Mouse (Mus musculus): ENCODE results near the gene Tecpr2. TPM values are rescaled to one million over a fixed set of nuclear protein-coding genes. Genes with fewer than 3 reads are reported as not detected.

Gene Tecpr2
- total RNA-seq (2012; rRNA removed) (6.7 and 7.5 TPM in 2 replicates), total RNA-seq (2014; rRNA removed) (2.6 and 3.1 TPM in 2 replicates), polyA plus RNA-seq (2012; ENCODE audit: insufficient read length, low read depth) (2.8 and 2.9 TPM in 2 replicates)

- in situ Hi-C loops (cut with MboI; ENCODE audit: low pct_ligation_motif_present, low pct_unique_long_range_greater_than_20kb, low sequenced_read_pairs) = no loop called here
- TF ChIP-seq MXI1 (IDR thresholded peaks at IDR 0.05; ENCODE audit: low read depth, low read length) (peak; percentile 99), E2F4 (IDR thresholded peaks at IDR 0.05; ENCODE audit: insufficient replicate concordance, low read depth, low read length) (peak; percentile 92; the same call in 1 of the 2 replicates), RCOR1 (conservative IDR thresholded peaks at IDR 0.05; ENCODE audit: low read depth, low read length) (no peak), USF1 (IDR thresholded peaks at IDR 0.05; ENCODE audit: low read depth, low read length) (no peak), MEF2A (IDR thresholded peaks at IDR 0.05; ENCODE audit: borderline replicate concordance, low read depth, low read length) (peak; percentile 70; the same call in 1 of the 2 replicates), PAX5 (IDR thresholded peaks at IDR 0.05; ENCODE audit: low read length) (no peak), ZKSCAN1 (IDR thresholded peaks at IDR 0.05; ENCODE audit: borderline replicate concordance, low read depth, low read length) (no peak), JUND (conservative IDR thresholded peaks at IDR 0.05; ENCODE audit: low read depth, low read length) (peak; percentile 84), GABPA (IDR thresholded peaks at IDR 0.05; ENCODE audit: insufficient replicate concordance, low read depth, low read length) (peak; percentile 43; the same call in 1 of the 2 replicates), ETS1 (conservative IDR thresholded peaks at IDR 0.05; ENCODE audit: low read depth, low read length) (peak; percentile 51), RAD21 (IDR thresholded peaks at IDR 0.05; ENCODE audit: low read depth, low read length) (no peak), KAT2A (IDR thresholded peaks at IDR 0.05; ENCODE audit: insufficient replicate concordance, low read length) (peak; percentile 87), ZNF384 (IDR thresholded peaks at IDR 0.05; ENCODE audit: low read depth, low read length) (no peak), NELFE (IDR thresholded peaks at IDR 0.05; ENCODE audit: low read depth, low read length) (peak; percentile 85), POLR2A (IDR thresholded peaks at IDR 0.05; ENCODE audit: low read depth, low read length) (peak; percentile 85), ELF1 (IDR thresholded peaks at IDR 0.05; ENCODE audit: low read depth, low read length) (peak; percentile 91), ZC3H11A (IDR thresholded peaks at IDR 0.05; ENCODE audit: low read depth, low read length) (no peak), MAX (IDR thresholded peaks at IDR 0.05; ENCODE audit: low read length) (peak; percentile 78; the same call in 1 of the 2 replicates), CTCF (conservative IDR thresholded peaks at IDR 0.05 in 1 of 2, IDR thresholded peaks at IDR 0.05 in 1 of 2; ENCODE audit: low read depth in 2 of 2, low read length in 2 of 2) (no peak), MYC (IDR thresholded peaks at IDR 0.05; ENCODE audit: low read depth, low read length) (peak; percentile 82), CHD1 (IDR thresholded peaks at IDR 0.05; ENCODE audit: low read depth, low read length) (no peak), BHLHE40 (IDR thresholded peaks at IDR 0.05; ENCODE audit: low read depth, low read length) (no peak; the same call in 1 of the 2 replicates), UBTF (IDR thresholded peaks at IDR 0.05; ENCODE audit: low read depth, low read length) (peak; percentile 76; the same call in 1 of the 2 replicates), MAFK (IDR thresholded peaks at IDR 0.05; ENCODE audit: insufficient replicate concordance, low read length) (no peak), HCFC1 (IDR thresholded peaks at IDR 0.05; ENCODE audit: low read depth, low read length) (peak; percentile 91), SIN3A (IDR thresholded peaks at IDR 0.05; ENCODE audit: low read length) (peak; percentile 99), ZMIZ1 (IDR thresholded peaks at IDR 0.05; ENCODE audit: low read depth, low read length) (0 out of 2 replicates have a peak, but pooled peaks have one; percentile 48), USF2 (conservative IDR thresholded peaks at IDR 0.05; ENCODE audit: low read depth, low read length) (no peak), TCF12 (IDR thresholded peaks at IDR 0.05; ENCODE audit: low read depth, low read length) (peak; percentile 82), CHD2 (IDR thresholded peaks at IDR 0.05; ENCODE audit: low read length) (no peak), SMC3 (IDR thresholded peaks at IDR 0.05; ENCODE audit: low read depth, low read length) (no peak), TBP (conservative IDR thresholded peaks at IDR 0.05; ENCODE audit: low read depth, low read length) (peak; percentile 65; the same call in 1 of the 2 replicates), JUN (IDR thresholded peaks at IDR 0.05; ENCODE audit: insufficient read depth, low read depth, low read length) (peak; percentile 85), MAZ (IDR thresholded peaks at IDR 0.05; ENCODE audit: low read depth, low read length) (peak; percentile 31; the same call in 1 of the 2 replicates), IRF4 (IDR thresholded peaks at IDR 0.05; ENCODE audit: low read depth, low read length) (peak; percentile 42; the same call in 1 of the 2 replicates), POLR2AphosphoS2 (IDR thresholded peaks at IDR 0.05; ENCODE audit: low read depth, low read length) (peak; percentile 61; the same call in 1 of the 2 replicates), EP300 (IDR thresholded peaks at IDR 0.05; ENCODE audit: low read length) (no peak)
Observed at GRCm38 (mm10) chr12:110889036-110890020, at the start of gene Tecpr2, which contains the start of gene Cinp. Tecpr2 (plus strand) TSS chr12:110889264. Cinp (minus strand) TSS chr12:110889145.

More at GRCm38 (mm10) chr12:110889036-110890020, at the start of gene Tecpr2, which contains the start of gene Cinp:
- H3K4me1 ChIP-seq (ENCODE audit: control insufficient read depth in 1 of 2, insufficient read depth in 2 of 2) = peaks cover 8 to 30% of the 10 kb centered on the region in 2 experiments
- peak within 1 kb of the TSS; percentile 64 to 98 (median 98) for H3K4me3 ChIP-seq (replicated peaks in 1 of 3; ENCODE audit: low read depth in 2 of 3, low read length in 2 of 3, poor library complexity in 1 of 3)
- peak within 1 kb of the TSS; percentile 76 for H3K9ac ChIP-seq (ENCODE audit: insufficient read depth, low read depth)
- H3K27me3 ChIP-seq (replicated peaks) = no peaks in the 10 kb centered on the region
- H3K27ac ChIP-seq (ENCODE audit: insufficient read depth, low read depth) = peak within 1 kb of the TSS; percentile 22; the same call in 1 of the 2 replicates
- peak within 1 kb of the TSS; percentile 92 for H3K4me2 ChIP-seq (ENCODE audit: insufficient read depth, low read depth, poor library complexity, severe bottlenecking)
- DNase-seq (ENCODE audit: extremely low read depth) = peak; percentile 98
- H3K9me3 ChIP-seq (replicated peaks; ENCODE audit: low read length) = no peaks in the 10 kb centered on the region
- H3K79me2 ChIP-seq (replicated peaks; ENCODE audit: control insufficient read depth, extremely low read depth, insufficient read depth, poor library complexity, severe bottlenecking) = peaks cover 28% of the 10 kb centered on the region
- dilution Hi-C loops (cut with MboI; ENCODE audit: extremely low pct_ligation_motif_present, extremely low pct_unique_long_range_greater_than_20kb, low sequenced_read_pairs) = no loop called here
- peaks cover 3 to 27% of the 10 kb centered on the region in 2 experiments for H3K36me3 ChIP-seq (replicated peaks in 1 of 2; ENCODE audit: control insufficient read depth in 1 of 2, insufficient read depth in 1 of 2, low read length in 1 of 2)

Measured in CH12.LX (cell line).